Mouse (Mus musculus) forebrain, embryonic 15.5 days (tissue): ENCODE results near the gene Sipa1l3. TPM values are rescaled to one million over a fixed set of nuclear protein-coding genes. Genes with fewer than 3 reads are reported as not detected.
A peak's percentile ranks its signal among the peaks of the same experiment; 100 is the strongest.

ENCODE experiments used
- ATAC-seq: fragments of 200-750 bp; cut with Nextera tagmentation; replicated peaks from 2 replicates; pipeline ENCODE4 v1.8.0; 2017; ENCODE audit warnings: mild to moderate bottlenecking, moderate TSS enrichment, moderate library complexity
- H3K27ac ChIP-seq: fragments of 300-500 bp; sonication (generic); replicated peaks from 2 replicates; pipeline ENCODE4 v1.5.1; 2015; ENCODE audit warnings: mild to moderate bottlenecking, inconsistent platforms
- H3K27me3 ChIP-seq: fragments of 300-500 bp; sonication (generic); 2 replicates; pipeline ENCODE4 v1.6.1; 2015; ENCODE audit warnings: inconsistent platforms
- H3K36me3 ChIP-seq: fragments of 300-500 bp; sonication (generic); 2 replicates; pipeline ENCODE4 v1.6.1; 2015; ENCODE audit warnings: mild to moderate bottlenecking, inconsistent platforms
- H3K4me1 ChIP-seq: fragments of 300-500 bp; sonication (generic); 2 replicates; pipeline ENCODE4 v1.6.1; 2015; ENCODE audit warnings: inconsistent platforms
- H3K4me2 ChIP-seq: fragments of 300-500 bp; sonication (generic); replicated peaks from 2 replicates; pipeline ENCODE4 v1.6.1; 2015; ENCODE audit warnings: mild to moderate bottlenecking, inconsistent platforms
- H3K4me3 ChIP-seq: fragments of 300-500 bp; sonication (generic); 2 replicates; pipeline ENCODE4 v1.5.1; 2015; ENCODE audit warnings: mild to moderate bottlenecking, inconsistent platforms
- H3K9ac ChIP-seq: fragments of 300-500 bp; sonication (generic); replicated peaks from 2 replicates; pipeline ENCODE4 v1.6.1; 2015; ENCODE audit warnings: mild to moderate bottlenecking, inconsistent platforms
- H3K9me3 ChIP-seq: fragments of 300-500 bp; sonication (generic); 2 replicates; pipeline ENCODE4 v1.6.1; 2016; ENCODE audit warnings: inconsistent platforms
- WGBS: fragments of 180-500 bp; shearing (Covaris S2); methylation state at CpG from one replicate; pipeline ENCODE4 v1.1.7; 2015; ENCODE audit warnings: mixed read lengths; 5-methylcytosine and 5-hydroxymethylcytosine counted together
- polyA plus RNA-seq: library from polyadenylated mRNA; unstranded; fragments of >200 nt; fragmentation: Nextera tagmentation; extraction: Ambion mirVana; gene quantifications from 2 replicates; pipeline ENCODE4 v1.2.1, GENCODE M21; 2015

The Sipa1l3 gene
- polyA plus RNA-seq, 1 experiment from 2014 or later: 15.0 TPM

DNA sequence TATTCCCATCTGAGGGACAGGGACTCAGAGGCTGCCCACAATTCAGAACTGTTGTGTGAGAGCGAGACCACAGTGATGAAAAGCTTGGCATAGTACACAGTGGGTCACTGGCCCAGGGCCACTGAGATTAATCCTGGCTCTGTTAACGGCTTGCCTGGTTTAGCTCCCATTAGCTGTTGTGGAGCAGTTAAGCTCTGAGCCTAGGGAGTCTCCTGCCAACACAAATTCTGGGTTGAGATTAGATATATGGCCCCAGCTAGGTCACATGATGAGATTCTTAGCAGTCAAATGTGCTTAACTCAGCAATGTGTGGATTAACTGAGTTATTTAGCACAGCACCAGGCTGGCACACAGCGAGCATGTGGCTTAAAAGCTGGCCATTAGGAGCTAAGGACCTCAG is 121.0 kb downstream of the Sipa1l3 start:
- no peak overlapping the region for H3K9ac ChIP-seq
- 0 out of 2 replicates have a peak, but pooled peaks have one; percentile 6 for ATAC-seq
- no peaks in the 10 kb centered on the region for H3K27me3 ChIP-seq
- peaks cover 29% of the 10 kb centered on the region for H3K36me3 ChIP-seq
- no peak overlapping the region for H3K27ac ChIP-seq
- peaks cover 12% of the 10 kb centered on the region for H3K4me1 ChIP-seq
- no peaks in the 10 kb centered on the region for H3K9me3 ChIP-seq
- no peak overlapping the region for H3K4me3 ChIP-seq
- no peak overlapping the region for H3K4me2 ChIP-seq
- WGBS: 59% methylated on average over 3 of the region's 3 CpGs

DNA sequence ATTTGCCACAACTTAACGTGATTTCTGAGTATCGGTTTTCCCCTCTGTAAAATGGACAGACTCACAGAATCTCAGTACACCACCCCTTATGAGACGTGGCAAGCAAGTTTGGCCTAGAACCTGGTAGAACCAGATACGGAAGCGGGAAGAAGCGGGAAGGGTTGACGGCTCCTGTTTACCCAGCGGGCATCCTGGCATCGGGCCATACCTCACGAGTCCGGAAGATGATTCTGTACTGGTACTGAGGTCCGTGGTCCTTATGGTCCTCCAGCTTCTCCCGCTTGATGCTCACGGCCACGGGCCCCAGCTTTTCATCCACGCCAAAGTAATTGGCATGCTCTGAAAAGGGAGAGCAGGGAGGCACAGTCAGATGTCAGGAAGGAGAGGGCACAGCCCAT is 121.5 kb downstream of the Sipa1l3 start:
- ATAC-seq: no peak
- H3K4me1 ChIP-seq: peaks cover 17% of the 10 kb centered on the region
- no peaks in the 10 kb centered on the region for H3K9me3 ChIP-seq
- WGBS: 87% methylated on average over 16 of the region's 16 CpGs
- peaks cover 29% of the 10 kb centered on the region for H3K36me3 ChIP-seq
- H3K9ac ChIP-seq: no peak overlapping the region
- no peak overlapping the region for H3K27ac ChIP-seq
- H3K4me2 ChIP-seq: no peak overlapping the region
- H3K27me3 ChIP-seq: no peaks in the 10 kb centered on the region
- H3K4me3 ChIP-seq: no peak overlapping the region

DNA sequence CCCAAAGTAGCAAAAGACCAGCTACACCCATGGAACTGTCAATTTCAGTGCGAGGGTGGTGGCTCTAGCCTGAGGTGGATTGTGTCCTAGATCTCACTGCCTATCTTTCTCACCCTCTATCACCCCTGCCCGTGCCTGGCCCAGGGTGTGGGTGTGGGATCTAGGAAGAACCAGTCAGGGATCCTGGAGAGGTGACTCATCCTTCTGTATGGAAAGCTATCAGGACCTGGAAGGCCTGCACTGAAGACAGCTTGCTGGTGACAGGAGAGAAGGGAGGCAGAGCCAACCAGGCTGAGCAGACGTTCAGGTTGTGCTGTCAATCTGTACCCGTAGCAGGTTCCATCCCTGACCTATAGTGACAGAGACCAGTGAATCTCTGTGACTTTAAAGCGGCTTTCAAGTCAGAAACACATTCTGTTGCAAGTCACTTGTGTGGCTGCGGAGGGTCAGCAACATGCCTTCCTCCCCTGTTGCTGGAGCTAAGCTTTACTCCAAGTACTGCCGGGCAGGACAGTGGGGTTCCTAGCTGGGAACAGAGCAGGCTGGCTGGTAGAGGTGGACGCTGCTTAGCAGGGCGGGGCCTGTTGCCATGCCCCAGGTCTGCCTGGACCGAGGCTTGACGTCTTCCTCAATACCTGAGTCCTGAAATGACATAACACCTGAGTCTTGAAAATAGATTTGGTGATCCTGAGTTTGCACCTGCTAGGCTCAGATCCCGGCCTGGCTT is 122.1 kb downstream of the Sipa1l3 start:
- Histone ChIP-seq H3K9me3 (no peaks in the 10 kb centered on the region), H3K27me3 (no peaks in the 10 kb centered on the region), H3K36me3 (peaks cover 29% of the 10 kb centered on the region), H3K4me1 (peaks cover 23% of the 10 kb centered on the region), H3K27ac (no peak overlapping the region), H3K9ac (no peak overlapping the region), H3K4me2 (no peak overlapping the region), H3K4me3 (no peak overlapping the region)
- 86% methylated on average over 12 of the region's 12 CpGs for WGBS
- ATAC-seq: no peak

DNA sequence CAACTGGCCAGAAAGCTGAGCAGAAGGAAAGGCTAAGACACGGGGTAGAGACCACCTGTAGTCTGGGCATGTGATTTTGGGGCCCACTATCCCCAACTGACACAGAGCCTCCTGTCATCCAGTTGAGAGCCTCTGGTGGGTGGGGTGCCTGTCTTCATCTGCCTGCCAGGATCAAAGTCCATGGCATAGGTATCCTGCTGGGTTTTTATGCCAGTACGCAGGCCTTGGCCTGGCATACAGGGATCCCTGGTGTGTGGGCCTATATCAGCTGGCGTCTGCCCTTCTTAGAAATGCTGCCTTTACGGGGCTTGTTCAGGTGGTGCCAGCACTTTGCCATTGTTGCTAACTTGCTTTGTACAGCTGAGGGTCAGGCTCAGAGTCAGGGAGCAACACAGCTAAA is 123.3 kb downstream of the Sipa1l3 start:
- Histone ChIP-seq H3K9ac (no peak overlapping the region), H3K9me3 (no peaks in the 10 kb centered on the region), H3K4me2 (no peak overlapping the region), H3K4me1 (peaks cover 27% of the 10 kb centered on the region), H3K4me3 (no peak overlapping the region), H3K36me3 (peaks cover 27% of the 10 kb centered on the region), H3K27ac (no peak overlapping the region), H3K27me3 (no peaks in the 10 kb centered on the region)
- 79% methylated on average over 4 of the region's 4 CpGs for WGBS
- ATAC-seq: no peak

DNA sequence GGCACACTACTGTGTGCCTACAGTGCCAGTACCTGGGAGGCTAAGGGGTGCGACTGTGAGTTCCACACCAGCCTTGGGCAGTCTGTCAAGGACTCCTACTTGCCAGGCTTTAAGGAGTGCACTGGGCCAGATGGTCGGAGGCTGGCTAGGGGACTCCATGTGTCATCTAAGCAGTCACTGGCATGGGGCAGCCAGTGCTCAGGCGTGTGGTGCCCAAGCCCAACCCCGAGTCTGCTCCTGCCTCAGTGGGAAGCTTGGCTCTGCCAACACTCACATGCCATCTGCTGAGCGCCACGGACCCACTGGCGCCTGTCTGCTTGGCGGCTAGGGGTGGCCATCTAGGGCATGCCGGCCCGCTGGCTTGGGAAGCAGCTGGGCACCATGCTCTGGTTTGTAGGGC is 125.1 kb downstream of the Sipa1l3 start:
- peak; percentile 30; the same call in 1 of the 2 replicates for ATAC-seq
- Histone ChIP-seq H3K4me2 (no peak overlapping the region), H3K4me1 (peaks cover 27% of the 10 kb centered on the region), H3K27ac (peak overlapping the region; percentile 48), H3K27me3 (no peaks in the 10 kb centered on the region), H3K4me3 (no peak overlapping the region), H3K9ac (no peak overlapping the region), H3K36me3 (peaks cover 11% of the 10 kb centered on the region; the same call in 1 of the 2 replicates), H3K9me3 (no peaks in the 10 kb centered on the region)
- WGBS: 69% methylated on average over 10 of the region's 10 CpGs

DNA sequence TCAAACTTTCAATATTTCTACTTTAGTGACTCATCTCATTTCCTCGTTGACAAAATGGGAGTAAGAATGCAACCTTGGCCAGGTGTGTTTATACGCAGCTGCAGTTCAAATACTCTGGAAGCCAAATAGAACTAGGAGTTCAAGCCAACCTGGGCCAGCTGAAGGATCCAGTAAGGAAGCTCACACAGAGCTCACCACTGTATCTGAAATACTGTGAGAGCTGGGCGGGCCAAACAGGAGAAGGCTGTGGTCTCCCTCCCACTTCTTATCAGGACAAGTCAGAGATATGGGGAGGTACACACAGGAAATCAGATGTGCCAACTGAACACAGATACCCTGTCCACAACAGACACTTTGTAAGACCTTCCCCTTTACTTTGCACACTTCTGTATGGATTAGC is 125.6 kb downstream of the Sipa1l3 start:
- H3K27ac ChIP-seq: peak overlapping the region; percentile 78
- no peaks in the 10 kb centered on the region for H3K27me3 ChIP-seq
- WGBS: 92% methylated on average over 3 of the region's 3 CpGs
- peaks cover 11% of the 10 kb centered on the region; the same call in 1 of the 2 replicates for H3K36me3 ChIP-seq
- no peak overlapping the region for H3K4me3 ChIP-seq
- H3K9me3 ChIP-seq: no peaks in the 10 kb centered on the region
- no peak overlapping the region for H3K9ac ChIP-seq
- no peak overlapping the region for H3K4me2 ChIP-seq
- ATAC-seq: no peak
- H3K4me1 ChIP-seq: peaks cover 31% of the 10 kb centered on the region

DNA sequence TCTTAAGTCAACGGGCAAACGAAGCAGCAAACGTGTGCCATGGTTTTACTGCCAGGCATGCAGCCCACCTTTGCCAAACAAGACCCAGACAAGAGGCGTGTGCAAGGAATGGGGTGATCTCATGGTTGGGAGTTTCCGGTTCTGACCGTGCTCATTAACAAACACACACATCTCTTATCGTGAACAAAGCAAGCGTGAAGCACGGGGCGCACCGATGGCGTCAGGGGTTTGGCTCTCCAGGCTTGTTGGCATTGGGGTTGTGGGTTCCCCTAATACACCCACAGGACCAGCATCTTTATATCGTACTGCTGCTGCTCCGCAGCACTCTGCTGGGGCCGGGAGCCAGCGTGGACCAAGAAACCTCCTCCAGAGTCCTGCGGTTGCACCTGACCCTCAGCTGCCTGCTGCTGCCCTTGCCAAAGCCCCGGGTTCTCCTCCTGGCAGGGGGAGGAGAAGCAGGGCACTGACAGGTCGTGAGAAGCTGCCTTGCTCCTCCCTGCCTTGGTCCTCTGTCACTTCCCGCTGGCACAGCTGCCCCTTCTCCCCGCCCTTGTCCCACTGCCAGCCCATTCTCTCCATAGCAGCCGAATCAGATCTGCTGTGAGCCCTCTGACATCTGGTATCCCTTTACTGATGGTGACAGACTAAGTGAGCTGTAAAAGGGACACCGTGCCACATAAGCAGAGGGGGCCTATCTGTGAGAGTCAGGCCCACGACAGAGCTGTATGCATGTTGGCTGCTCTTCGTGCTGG is 126.5 kb downstream of the Sipa1l3 start:
- Histone ChIP-seq H3K4me3 (no peak overlapping the region), H3K27ac (peak overlapping the region; percentile 78), H3K27me3 (no peaks in the 10 kb centered on the region), H3K4me2 (peak overlapping the region; percentile 14), H3K4me1 (peaks cover 39% of the 10 kb centered on the region), H3K9me3 (no peaks in the 10 kb centered on the region), H3K36me3 (peaks cover 11% of the 10 kb centered on the region; the same call in 1 of the 2 replicates), H3K9ac (no peak overlapping the region)
- WGBS: 49% methylated on average over 25 of the region's 25 CpGs
- ATAC-seq: peak; percentile 42

DNA sequence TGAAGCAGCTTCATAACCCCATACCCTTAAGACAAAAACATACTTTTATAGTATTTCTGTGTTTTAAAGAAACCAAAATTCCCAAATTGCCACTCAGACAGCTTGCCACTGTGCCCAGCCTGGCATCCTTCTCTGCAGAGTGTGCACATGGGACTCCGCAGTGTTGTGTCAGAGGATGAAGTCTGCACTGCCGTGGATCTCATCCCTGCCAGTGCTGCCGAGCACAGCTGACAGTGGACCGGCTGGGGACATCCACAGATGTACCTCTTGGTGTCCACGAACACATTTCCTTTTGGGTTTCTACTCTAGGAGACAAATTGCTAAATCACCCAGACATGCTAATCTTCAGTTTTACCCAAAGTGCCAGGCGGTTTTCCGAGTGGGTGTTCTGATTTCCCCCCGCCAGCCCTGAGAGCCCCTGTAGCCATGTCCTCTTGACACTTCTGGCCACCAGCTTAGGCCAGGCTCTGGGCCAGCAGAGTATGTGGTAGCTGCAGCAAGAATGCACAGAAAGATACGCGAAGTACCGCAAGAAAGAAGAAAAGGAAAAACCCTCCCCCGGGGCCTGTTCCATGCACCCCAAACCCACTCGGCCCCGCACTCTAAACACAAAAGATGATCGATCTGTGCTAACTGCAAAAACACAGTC is 127.2 kb downstream of the Sipa1l3 start:
- H3K27ac ChIP-seq: peak overlapping the region; percentile 78
- H3K4me3 ChIP-seq: no peak overlapping the region
- H3K9me3 ChIP-seq: no peaks in the 10 kb centered on the region
- peaks cover 40% of the 10 kb centered on the region for H3K4me1 ChIP-seq
- WGBS: 67% methylated on average over 15 of the region's 15 CpGs
- no peak for ATAC-seq
- H3K36me3 ChIP-seq: peaks cover 10% of the 10 kb centered on the region; the same call in 1 of the 2 replicates
- H3K4me2 ChIP-seq: peak overlapping the region; percentile 14; the same call in 1 of the 2 replicates
- H3K27me3 ChIP-seq: no peaks in the 10 kb centered on the region
- H3K9ac ChIP-seq: no peak overlapping the region

DNA sequence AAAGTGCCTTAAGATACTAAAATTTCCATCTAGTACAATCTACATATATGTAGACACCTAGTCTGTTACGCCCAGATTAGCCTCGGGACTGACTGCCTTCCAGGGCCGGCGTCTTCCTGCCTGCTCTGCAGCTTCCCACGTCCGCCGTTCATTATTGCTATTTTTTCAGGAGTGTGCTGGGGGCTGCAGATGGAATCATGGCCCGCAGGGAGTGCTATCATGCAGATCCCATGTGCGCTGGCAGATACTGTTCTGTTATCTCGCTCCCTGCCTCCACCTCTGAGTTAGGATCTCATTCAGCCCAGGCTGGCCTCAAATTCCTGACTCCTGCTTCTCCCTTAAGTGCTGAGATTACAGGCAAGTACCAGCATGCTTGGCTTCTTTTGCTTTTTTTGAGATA is 128.2 kb downstream of the Sipa1l3 start:
- ATAC-seq: no peak
- WGBS: 83% methylated on average over 10 of the region's 10 CpGs
- H3K27me3 ChIP-seq: no peaks in the 10 kb centered on the region
- H3K9ac ChIP-seq: no peak overlapping the region
- H3K4me2 ChIP-seq: no peak overlapping the region
- no peaks in the 10 kb centered on the region for H3K9me3 ChIP-seq
- peaks cover 9% of the 10 kb centered on the region; the same call in 1 of the 2 replicates for H3K36me3 ChIP-seq
- H3K4me3 ChIP-seq: no peak overlapping the region
- peaks cover 40% of the 10 kb centered on the region for H3K4me1 ChIP-seq
- no peak overlapping the region for H3K27ac ChIP-seq

DNA sequence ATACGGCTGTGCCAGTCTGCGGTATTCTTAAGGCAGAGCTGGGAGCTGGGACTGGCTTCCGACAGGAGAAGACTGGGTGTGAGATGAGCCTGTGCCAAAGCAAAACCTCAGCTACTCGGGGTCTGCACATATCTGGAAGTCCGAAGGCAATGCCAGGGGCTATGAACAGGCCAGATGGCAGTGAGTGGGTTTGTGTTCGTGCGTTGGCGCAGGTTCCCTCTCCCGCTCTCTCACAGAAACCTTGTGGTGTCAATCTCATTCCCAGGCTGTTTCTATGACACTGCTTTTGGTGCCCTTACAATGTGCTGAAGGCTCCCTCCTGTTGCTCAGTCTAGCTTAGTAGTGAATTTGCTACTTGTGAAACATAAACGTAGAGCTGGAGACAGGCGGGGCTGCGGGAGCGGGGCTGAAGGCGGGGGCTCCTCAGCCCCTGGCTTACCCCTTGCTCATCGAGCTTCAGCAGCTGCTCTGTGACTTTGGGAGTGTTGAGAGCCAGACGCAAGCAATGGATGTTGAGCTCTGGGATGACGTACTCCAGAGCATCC is 130.8 kb downstream of the Sipa1l3 start:
- 64% methylated on average over 17 of the region's 17 CpGs for WGBS
- Histone ChIP-seq H3K36me3 (peaks cover 7% of the 10 kb centered on the region; the same call in 1 of the 2 replicates), H3K27ac (peak overlapping the region; percentile 79), H3K4me2 (no peak overlapping the region), H3K4me3 (no peak overlapping the region), H3K27me3 (no peaks in the 10 kb centered on the region), H3K9ac (no peak overlapping the region), H3K9me3 (no peaks in the 10 kb centered on the region), H3K4me1 (peaks cover 30% of the 10 kb centered on the region)
- ATAC-seq: peak; percentile 71

DNA sequence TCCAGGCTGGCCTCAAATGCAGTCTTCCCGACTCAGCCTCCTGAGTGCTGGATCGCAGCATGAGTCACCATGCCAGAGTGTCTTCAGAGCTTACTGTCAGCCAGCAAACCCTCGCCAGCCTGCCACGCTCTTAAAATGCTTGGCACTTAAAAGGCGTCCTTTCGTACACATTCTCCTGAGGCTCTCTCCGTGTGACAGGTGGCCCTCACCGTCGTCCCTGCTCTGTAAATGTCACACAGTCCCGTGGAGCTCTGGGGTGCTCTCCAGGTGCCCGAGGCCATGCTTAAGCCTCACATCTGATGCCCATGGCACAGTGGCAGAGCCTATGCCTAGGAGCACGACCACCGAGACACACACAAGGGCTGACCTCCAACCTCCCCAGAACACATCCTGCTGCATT is 132.1 kb downstream of the Sipa1l3 start:
- H3K27ac ChIP-seq: no peak overlapping the region
- no peak overlapping the region for H3K4me3 ChIP-seq
- peaks cover 17% of the 10 kb centered on the region for H3K4me1 ChIP-seq
- no peaks in the 10 kb centered on the region for H3K9me3 ChIP-seq
- no peak overlapping the region for H3K4me2 ChIP-seq
- 77% methylated on average over 13 of the region's 13 CpGs for WGBS
- no peaks in the 10 kb centered on the region for H3K27me3 ChIP-seq
- ATAC-seq: no peak
- peaks cover 16% of the 10 kb centered on the region; the same call in 1 of the 2 replicates for H3K36me3 ChIP-seq
- no peak overlapping the region for H3K9ac ChIP-seq

DNA sequence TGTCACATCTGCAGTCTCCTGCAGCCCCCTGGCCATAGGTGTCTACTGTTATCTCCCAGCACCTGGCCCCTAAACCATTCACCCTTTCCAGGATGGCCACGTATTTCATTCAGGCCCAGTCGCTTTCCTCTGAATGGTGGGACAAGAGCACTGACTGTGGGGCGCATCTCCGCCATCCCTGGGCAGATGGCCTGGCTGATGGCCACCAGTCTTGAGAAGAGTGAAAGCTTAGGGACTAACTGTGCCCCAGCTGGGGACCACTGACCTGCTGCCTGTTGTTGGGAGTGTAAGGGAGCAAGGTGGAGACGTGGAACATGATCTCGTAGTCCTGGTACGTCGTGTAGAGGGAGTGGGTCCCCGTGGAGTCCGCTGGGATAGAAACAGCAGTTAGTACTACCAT is 132.7 kb downstream of the Sipa1l3 start:
- ATAC-seq: no peak
- Histone ChIP-seq H3K4me3 (no peak overlapping the region), H3K36me3 (peaks cover 17% of the 10 kb centered on the region; the same call in 1 of the 2 replicates), H3K4me1 (peaks cover 14% of the 10 kb centered on the region), H3K9ac (no peak overlapping the region), H3K27me3 (no peaks in the 10 kb centered on the region), H3K4me2 (no peak overlapping the region), H3K9me3 (no peaks in the 10 kb centered on the region), H3K27ac (no peak overlapping the region)
- 92% methylated on average over 10 of the region's 10 CpGs for WGBS
